18 mouse cellular contexts compared by ENCODE assay signal in the genomic region with DNA sequence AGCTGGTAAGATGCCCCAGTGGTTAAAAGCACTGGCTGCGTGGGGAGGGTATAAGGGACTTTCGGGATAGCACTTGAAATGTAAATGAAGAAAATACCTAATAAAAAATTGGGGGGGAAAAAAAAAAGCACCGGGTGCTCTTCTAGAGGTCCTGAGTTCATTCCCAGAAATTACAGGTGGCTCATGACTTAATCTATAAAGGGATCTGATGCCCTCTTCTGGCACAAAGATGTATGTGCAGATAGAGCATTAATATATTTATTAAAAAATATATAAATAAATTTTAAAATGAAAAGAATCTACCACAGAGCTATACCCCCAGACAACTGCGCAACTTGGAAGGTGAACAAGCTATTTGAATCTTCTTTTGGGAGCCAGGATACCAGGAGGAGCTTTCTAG. TPM values are rescaled to one million over a fixed set of nuclear protein-coding genes. Genes with fewer than 3 reads are reported as not detected.
DNase-seq lines count a peak whose midpoint lies in the region; ATAC-seq and TF ChIP-seq lines count a peak whose summit lies in the region.
"Had no signal": no experiment of that assay in that cellular context is flagged by ENCODE, and none has a peak within 500 bp of the region (broad histone marks: within the 10 kb centered on the region; RNA-seq: fewer than 3 reads in every experiment).

No protein-coding gene starts in this region.

- H3K4me2 ChIP-seq in intestine, postnatal 0 days (replicated peaks; ENCODE audit: low read depth) = no peak overlapping the region
- no peak overlapping the region for H3K4me2 ChIP-seq in intestine, embryonic 16.5 days (ENCODE audit: low read depth, low read length)
- no peak overlapping the region for H3K4me2 ChIP-seq in midbrain, embryonic 14.5 days (ENCODE audit: low read length)
- H3K4me2 ChIP-seq: stomach, embryonic 15.5 days had no signal

- ATAC-seq in CD4-positive, CD25-positive, alpha-beta regulatory T cell, adult 4 months = no peak
- no peak for ATAC-seq in intestine, postnatal 0 days
- no peak for ATAC-seq in intestine, embryonic 16.5 days
- no peak for ATAC-seq in midbrain, embryonic 14.5 days (ENCODE audit: low FRiP score, low TSS enrichment)
- ATAC-seq: inflammation-experienced regulatory T-cells, adult 6 months had no signal

- no peaks in the 10 kb centered on the region for H3K9me3 ChIP-seq in intestine, postnatal 0 days (ENCODE audit: control insufficient read depth)
- H3K9me3 ChIP-seq in intestine, embryonic 16.5 days (ENCODE audit: control insufficient read depth, low read length) = no peaks in the 10 kb centered on the region
- no peaks in the 10 kb centered on the region for H3K9me3 ChIP-seq in midbrain, embryonic 14.5 days (ENCODE audit: control insufficient read depth, low read length)
- no peaks in the 10 kb centered on the region for H3K9me3 ChIP-seq in midbrain, embryonic 10.5 days (replicated peaks)
- H3K9me3 ChIP-seq: stomach, embryonic 15.5 days had no signal

- no peak overlapping the region for H3K4me3 ChIP-seq in intestine, postnatal 0 days (ENCODE audit: low read depth, low read length)
- H3K4me3 ChIP-seq in intestine, embryonic 16.5 days (ENCODE audit: low read length) = no peak overlapping the region
- no peak overlapping the region for H3K4me3 ChIP-seq in midbrain, embryonic 14.5 days (replicated peaks; ENCODE audit: low read depth, low read length)
- no peak overlapping the region for H3K4me3 ChIP-seq in midbrain, embryonic 10.5 days
- H3K4me3 ChIP-seq: myocyte; stomach, embryonic 15.5 days had no signal

- H3K9ac ChIP-seq in intestine, postnatal 0 days (ENCODE audit: low read depth, low read length) = no peak overlapping the region
- H3K9ac ChIP-seq in intestine, embryonic 16.5 days (ENCODE audit: low read depth, low read length) = no peak overlapping the region
- H3K9ac ChIP-seq in midbrain, embryonic 14.5 days (replicated peaks; ENCODE audit: low read length) = no peak overlapping the region
- H3K9ac ChIP-seq: stomach, embryonic 15.5 days had no signal

- no peaks in the 10 kb centered on the region for H3K36me3 ChIP-seq in intestine, postnatal 0 days (ENCODE audit: control insufficient read depth, insufficient read depth)
- H3K36me3 ChIP-seq in intestine, embryonic 16.5 days (ENCODE audit: control insufficient read depth, insufficient read depth, low read length) = no peaks in the 10 kb centered on the region
- no peaks in the 10 kb centered on the region for H3K36me3 ChIP-seq in midbrain, embryonic 14.5 days (ENCODE audit: control insufficient read depth, insufficient read depth, low read length)
- H3K36me3 ChIP-seq in midbrain, embryonic 10.5 days = no peaks in the 10 kb centered on the region
- H3K36me3 ChIP-seq: stomach, embryonic 15.5 days had no signal

- no peaks in the 10 kb centered on the region for H3K4me1 ChIP-seq in intestine, postnatal 0 days (replicated peaks; ENCODE audit: control insufficient read depth, insufficient read depth, low read length)
- peaks cover 1% of the 10 kb centered on the region; the same call in 1 of the 2 replicates for H3K4me1 ChIP-seq in intestine, embryonic 16.5 days (ENCODE audit: control insufficient read depth, insufficient read depth, low read length)
- no peaks in the 10 kb centered on the region for H3K4me1 ChIP-seq in midbrain, embryonic 14.5 days (ENCODE audit: control insufficient read depth, insufficient read depth, low read length)
- peaks cover 25% of the 10 kb centered on the region for H3K4me1 ChIP-seq in midbrain, embryonic 10.5 days
- H3K4me1 ChIP-seq: stomach, embryonic 15.5 days had no signal

- WGBS in intestine, postnatal 0 days = 36% methylated on average over 4 of the region's 4 CpGs
- WGBS in intestine, embryonic 16.5 days = 40% methylated on average over 4 of the region's 4 CpGs
- WGBS in midbrain, embryonic 14.5 days = 38% methylated on average over 4 of the region's 4 CpGs
- 40% methylated on average over 4 of the region's 4 CpGs for WGBS in midbrain, embryonic 10.5 days

- peak; percentile 64 for DNase-seq in CD4-positive, CD25-positive, alpha-beta regulatory T cell, adult 2 months (ENCODE audit: low read depth, low spot score)
- peak; percentile 62 for DNase-seq in midbrain, embryonic 14.5 days
- DNase-seq in midbrain, embryonic 10.5 days (ENCODE audit: low spot score) = no peak
- DNase-seq in adrenal gland, postnatal 14 days = no peak
- no peak for DNase-seq in gastrocnemius, postnatal 36 days
- DNase-seq: cerebellum, adult 2 months; heart, adult 11 months; heart, postnatal 14 days; kidney, postnatal 10 days; left cerebral cortex, postnatal 4 days; lung, adult 18-20 months; thymus, postnatal 14 days had no signal

- peak; percentile 58 for TF ChIP-seq CTCF in intestine, postnatal 0 days (IDR thresholded peaks at IDR 0.05; ENCODE audit: low read depth)

- no peak overlapping the region for H3K27ac ChIP-seq in intestine, postnatal 0 days (ENCODE audit: low read depth, low read length)
- no peak overlapping the region for H3K27ac ChIP-seq in intestine, embryonic 16.5 days (ENCODE audit: low read length)
- no peak overlapping the region for H3K27ac ChIP-seq in midbrain, embryonic 14.5 days (replicated peaks; ENCODE audit: low read depth, low read length)
- no peak overlapping the region for H3K27ac ChIP-seq in midbrain, embryonic 10.5 days (replicated peaks)
- H3K27ac ChIP-seq: stomach, embryonic 15.5 days had no signal

- intact Hi-C loops in gastrocnemius, postnatal 36 days (cut with DNase I) = no loop called here

- no peaks in the 10 kb centered on the region for H3K27me3 ChIP-seq in intestine, postnatal 0 days (replicated peaks; ENCODE audit: control insufficient read depth, insufficient read depth, low read length)
- H3K27me3 ChIP-seq in intestine, embryonic 16.5 days (replicated peaks; ENCODE audit: control insufficient read depth, insufficient read depth, low read length) = no peaks in the 10 kb centered on the region
- no peaks in the 10 kb centered on the region for H3K27me3 ChIP-seq in midbrain, embryonic 14.5 days (ENCODE audit: control insufficient read depth, insufficient read depth, low read length)
- H3K27me3 ChIP-seq in midbrain, embryonic 10.5 days (ENCODE audit: low read depth, poor library complexity, severe bottlenecking) = 0 out of 2 replicates have a peak, but pooled peaks cover 5% of the 10 kb centered on the region
- H3K27me3 ChIP-seq: stomach, embryonic 15.5 days had no signal

RNA-seq across cellular contexts. Expression of gene Plk3, which starts 6.8 kb away (rescaled TPM):
- polyA plus RNA-seq in CD4-positive, CD25-positive, alpha-beta regulatory T cell, adult 4 months (2017; shearing (Covaris generic)) = 10 to 100 TPM; 12.2 to 13.2 TPM
- 5.3 and 7.0 TPM in 2 replicates for polyA plus RNA-seq in intestine, postnatal 0 days (2015; fragmentation: Nextera tagmentation; extraction: Ambion mirVana)
- 2.5 and 4.1 TPM in 2 replicates for polyA plus RNA-seq in intestine, embryonic 16.5 days (2015; fragmentation: Nextera tagmentation; extraction: Ambion mirVana)
- polyA plus RNA-seq in midbrain, embryonic 14.5 days (2014; fragmentation: Nextera tagmentation; extraction: Ambion mirVana) = 15.7 and 17.5 TPM in 2 replicates
- polyA plus RNA-seq in midbrain, embryonic 10.5 days (2016; fragmentation: Nextera tagmentation; extraction: Ambion mirVana) = 36.8 and 41.3 TPM in 2 replicates
- total RNA-seq in adrenal gland, postnatal 14 days (2021) = 8.4 and 19.0 TPM in 2 replicates
- 1 to 10 TPM in 1 of 2 experiments, under 1 TPM in 1; 0.86 to 1.5 TPM for total RNA-seq in gastrocnemius, postnatal 36 days (2021)

RNA-seq across cellular contexts. Expression of gene Tctex1d4, which starts 14.0 kb away (rescaled TPM):
- polyA plus RNA-seq in CD4-positive, CD25-positive, alpha-beta regulatory T cell, adult 4 months (2017; shearing (Covaris generic)) = 1 to 10 TPM; 3.2 to 6.2 TPM
- polyA plus RNA-seq in intestine, postnatal 0 days (2015; fragmentation: Nextera tagmentation; extraction: Ambion mirVana) = 0.22 TPM in 2 replicates
- not detected in 2 replicates for polyA plus RNA-seq in intestine, embryonic 16.5 days (2015; fragmentation: Nextera tagmentation; extraction: Ambion mirVana)
- polyA plus RNA-seq in midbrain, embryonic 14.5 days (2014; fragmentation: Nextera tagmentation; extraction: Ambion mirVana) = not detected in 2 replicates
- 0.14 TPM in 1 of 2 replicates, not detected in the other for polyA plus RNA-seq in midbrain, embryonic 10.5 days (2016; fragmentation: Nextera tagmentation; extraction: Ambion mirVana)
- total RNA-seq in adrenal gland, postnatal 14 days (2021) = not detected in 2 replicates
- not detected for total RNA-seq in gastrocnemius, postnatal 36 days (2021)
- total RNA-seq: heart, postnatal 14 days had no signal

RNA-seq across cellular contexts. Expression of gene Btbd19, which starts 15.1 kb away (rescaled TPM):
- polyA plus RNA-seq in CD4-positive, CD25-positive, alpha-beta regulatory T cell, adult 4 months (2017; shearing (Covaris generic)) = 10 to 100 TPM; 18.5 to 19.2 TPM
- polyA plus RNA-seq in intestine, postnatal 0 days (2015; fragmentation: Nextera tagmentation; extraction: Ambion mirVana) = 2.9 and 3.5 TPM in 2 replicates
- 3.9 and 4.8 TPM in 2 replicates for polyA plus RNA-seq in intestine, embryonic 16.5 days (2015; fragmentation: Nextera tagmentation; extraction: Ambion mirVana)
- polyA plus RNA-seq in midbrain, embryonic 14.5 days (2014; fragmentation: Nextera tagmentation; extraction: Ambion mirVana) = 3.2 and 3.4 TPM in 2 replicates
- 4.4 and 5.4 TPM in 2 replicates for polyA plus RNA-seq in midbrain, embryonic 10.5 days (2016; fragmentation: Nextera tagmentation; extraction: Ambion mirVana)
- total RNA-seq in adrenal gland, postnatal 14 days (2021) = 6.3 and 10.2 TPM in 2 replicates
- 1 to 10 TPM; 2.0 to 2.4 TPM for total RNA-seq in gastrocnemius, postnatal 36 days (2021)

RNA-seq across cellular contexts. Expression of gene Rps8, which starts 15.4 kb away (rescaled TPM):
- 100 to 1,000 TPM; 663 to 923 TPM for polyA plus RNA-seq in CD4-positive, CD25-positive, alpha-beta regulatory T cell, adult 4 months (2017; shearing (Covaris generic))
- polyA plus RNA-seq in intestine, postnatal 0 days (2015; fragmentation: Nextera tagmentation; extraction: Ambion mirVana) = 563 and 564 TPM in 2 replicates
- 811 and 851 TPM in 2 replicates for polyA plus RNA-seq in intestine, embryonic 16.5 days (2015; fragmentation: Nextera tagmentation; extraction: Ambion mirVana)
- 599 and 678 TPM in 2 replicates for polyA plus RNA-seq in midbrain, embryonic 14.5 days (2014; fragmentation: Nextera tagmentation; extraction: Ambion mirVana)
- 691 and 830 TPM in 2 replicates for polyA plus RNA-seq in midbrain, embryonic 10.5 days (2016; fragmentation: Nextera tagmentation; extraction: Ambion mirVana)
- total RNA-seq in adrenal gland, postnatal 14 days (2021) = 935 and 1,177 TPM in 2 replicates
- total RNA-seq in gastrocnemius, postnatal 36 days (2021) = 100 to 1,000 TPM; 497 to 579 TPM

RNA-seq across cellular contexts. Expression of gene Kif2c, which starts 41.8 kb away (rescaled TPM):
- 1 to 10 TPM; 2.8 to 8.7 TPM for polyA plus RNA-seq in CD4-positive, CD25-positive, alpha-beta regulatory T cell, adult 4 months (2017; shearing (Covaris generic))
- 6.8 and 7.9 TPM in 2 replicates for polyA plus RNA-seq in intestine, postnatal 0 days (2015; fragmentation: Nextera tagmentation; extraction: Ambion mirVana)
- 35.9 and 41.3 TPM in 2 replicates for polyA plus RNA-seq in intestine, embryonic 16.5 days (2015; fragmentation: Nextera tagmentation; extraction: Ambion mirVana)
- 7.2 and 16.0 TPM in 2 replicates for polyA plus RNA-seq in midbrain, embryonic 14.5 days (2014; fragmentation: Nextera tagmentation; extraction: Ambion mirVana)
- 107 and 113 TPM in 2 replicates for polyA plus RNA-seq in midbrain, embryonic 10.5 days (2016; fragmentation: Nextera tagmentation; extraction: Ambion mirVana)
- total RNA-seq in adrenal gland, postnatal 14 days (2021) = 7.1 and 7.2 TPM in 2 replicates
- total RNA-seq in gastrocnemius, postnatal 36 days (2021) = under 1 TPM; 0.28 to 0.44 TPM

Comparison
In these comparisons a context has a peak if more than half of its experiments do, and no peak if none do; other contexts are left out.
1. DNase-seq: peak in CD4-positive, CD25-positive, alpha-beta regulatory T cell, adult 2 months (single experiment) and midbrain, embryonic 14.5 days (single experiment); none in midbrain, embryonic 10.5 days (single experiment), adrenal gland, postnatal 14 days (single experiment) and gastrocnemius, postnatal 36 days (0 of 2).